Mouse (Mus musculus) heart, embryonic 13.5 days (tissue): ENCODE data around the gene Olfr653. TPM values are rescaled to one million over a fixed set of nuclear protein-coding genes. Genes with fewer than 3 reads are reported as not detected.

Experiments
- ATAC-seq: fragments of 200-750 bp; cut with Nextera tagmentation; 2 replicates; pipeline ENCODE4 v1.8.0; 2017; ENCODE audit warnings: moderate TSS enrichment; ENCODE audit not compliant: insufficient number of reproducible peaks, low FRiP score, low TSS enrichment; ENCODE audit errors: extremely low read depth
- H3K27ac ChIP-seq: fragments of 300-500 bp; sonication (generic); replicated peaks from 2 replicates; pipeline ENCODE4 v1.5.1; 2015; ENCODE audit warnings: moderate library complexity, mild to moderate bottlenecking, inconsistent platforms
- H3K27me3 ChIP-seq: fragments of 300-500 bp; sonication (generic); replicated peaks from 2 replicates; pipeline ENCODE4 v1.6.1; 2015; ENCODE audit warnings: mild to moderate bottlenecking, inconsistent platforms
- H3K36me3 ChIP-seq: fragments of 300-500 bp; sonication (generic); 2 replicates; pipeline ENCODE4 v1.6.1; 2015; ENCODE audit warnings: mild to moderate bottlenecking, inconsistent platforms
- H3K4me1 ChIP-seq: fragments of 300-500 bp; sonication (generic); 2 replicates; pipeline ENCODE4 v1.6.1; 2015; ENCODE audit warnings: inconsistent platforms
- H3K4me2 ChIP-seq: fragments of 300-500 bp; sonication (generic); 2 replicates; pipeline ENCODE4 v1.6.1; 2015; ENCODE audit warnings: inconsistent platforms, mild to moderate bottlenecking, moderate library complexity
- H3K4me3 ChIP-seq: fragments of 300-500 bp; sonication (generic); 2 replicates; pipeline ENCODE4 v1.5.1; 2015; ENCODE audit warnings: moderate library complexity, mild to moderate bottlenecking, inconsistent platforms
- H3K9ac ChIP-seq: fragments of 300-500 bp; sonication (generic); 2 replicates; pipeline ENCODE4 v1.6.1; 2015; ENCODE audit warnings: inconsistent platforms, mild to moderate bottlenecking, moderate library complexity
- H3K9me3 ChIP-seq: fragments of 300-500 bp; sonication (generic); 2 replicates; pipeline ENCODE4 v1.6.1; 2016; ENCODE audit warnings: inconsistent platforms
- polyA plus RNA-seq: library from polyadenylated mRNA; unstranded; fragments of >200 nt; fragmentation: Nextera tagmentation; extraction: Ambion mirVana; gene quantifications from 2 replicates; pipeline ENCODE4 v1.2.1, GENCODE M21; 2015

Gene Olfr653
- polyA plus RNA-seq, 1 experiment from 2014 or later = not detected

GRCm38 (mm10) chr7:104624494-104624893 is 47.4 kb downstream of the Olfr653 start, which contains the start of gene Olfr657:
Gene Olfr657, plus strand, starts transcription at chr7:104624794.
- Histone ChIP-seq H3K9ac (no peak within 1 kb of the TSS), H3K4me3 (no peak within 1 kb of the TSS), H3K27ac (no peak within 1 kb of the TSS), H3K4me2 (no peak within 1 kb of the TSS), H3K9me3 (no peaks in the 10 kb centered on the region), H3K36me3 (no peaks in the 10 kb centered on the region), H3K27me3 (no peaks in the 10 kb centered on the region), H3K4me1 (no peaks in the 10 kb centered on the region)
- ATAC-seq = no peak

Other genes with a start within 250 kb of the Olfr653 start
- gene Trim34b, start 247.8 kb upstream of the Olfr653 start, polyA plus RNA-seq = 0.13 TPM in 1 of 2 replicates, not detected in the other
- gene Trim12c, start 224.0 kb upstream of the Olfr653 start, polyA plus RNA-seq = 2.3 and 2.6 TPM in 2 replicates
- 0.20 and 0.22 TPM in 2 replicates for gene Trim30b, start 207.4 kb upstream of the Olfr653 start, polyA plus RNA-seq
- 0.11 and 0.16 TPM in 2 replicates for gene Trim30c, start 176.5 kb upstream of the Olfr653 start, polyA plus RNA-seq
- 1.0 TPM in 2 replicates for gene Trim30a, start 112.1 kb upstream of the Olfr653 start, polyA plus RNA-seq
- gene Trim30d, start 69.5 kb upstream of the Olfr653 start, polyA plus RNA-seq = 0.21 and 0.47 TPM in 2 replicates
- not detected in 2 replicates for gene Olfr651, start 27.2 kb upstream of the Olfr653 start, polyA plus RNA-seq
- gene Olfr652, start 16.4 kb upstream of the Olfr653 start, polyA plus RNA-seq = not detected in 2 replicates
- not detected in 2 replicates for gene Olfr654, start 9.7 kb downstream of the Olfr653 start, polyA plus RNA-seq
- not detected in 2 replicates for gene Olfr655, start 24.5 kb downstream of the Olfr653 start, polyA plus RNA-seq
- gene Olfr656, start 36.6 kb downstream of the Olfr653 start, polyA plus RNA-seq = not detected in 2 replicates
- gene Olfr657, start 47.5 kb downstream of the Olfr653 start, polyA plus RNA-seq = not detected in 2 replicates
- gene Olfr658, start 70.0 kb downstream of the Olfr653 start, polyA plus RNA-seq = not detected in 2 replicates
- gene Olfr659, start 89.4 kb downstream of the Olfr653 start, polyA plus RNA-seq = not detected in 2 replicates
- gene Olfr661, start 109.2 kb downstream of the Olfr653 start, polyA plus RNA-seq = not detected in 2 replicates
- gene Usp17le, start 200.2 kb downstream of the Olfr653 start, polyA plus RNA-seq = not detected in 2 replicates